Mouse (Mus musculus): Measurements from ENCODE around the gene Cldn13. TPM values are rescaled to one million over a fixed set of nuclear protein-coding genes. Genes with fewer than 3 reads are reported as not detected.
"Not testable (repeated sequence)": the region's sequence is repeated elsewhere in the genome, so short reads cannot be mapped to it uniquely, and the experiment has no call there.

Cldn13 gene
- total RNA-seq, 2 experiments from 2014 or later: not detected

DNA sequence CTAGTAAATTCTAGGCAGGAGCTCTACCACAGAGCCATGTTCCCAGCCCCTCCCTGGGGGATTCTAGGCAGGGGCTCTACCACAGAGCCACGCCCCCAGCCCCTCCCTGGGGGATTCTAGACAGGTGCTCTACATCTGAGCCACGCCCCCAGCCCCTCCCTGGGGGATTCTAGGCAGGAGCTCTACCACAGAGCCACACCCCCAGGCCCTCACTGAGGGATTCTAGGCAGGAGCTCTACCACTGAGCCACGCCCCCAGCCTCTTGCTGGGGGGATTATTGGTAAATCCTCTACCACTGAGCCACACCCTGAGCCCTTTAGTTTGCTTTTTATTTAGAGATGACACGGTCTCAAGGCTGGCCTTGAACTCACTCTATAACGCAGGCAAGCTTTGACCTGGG is 18.4 kb upstream of the Cldn13 start:
- not testable (repeated sequence) for DNase-seq

DNA sequence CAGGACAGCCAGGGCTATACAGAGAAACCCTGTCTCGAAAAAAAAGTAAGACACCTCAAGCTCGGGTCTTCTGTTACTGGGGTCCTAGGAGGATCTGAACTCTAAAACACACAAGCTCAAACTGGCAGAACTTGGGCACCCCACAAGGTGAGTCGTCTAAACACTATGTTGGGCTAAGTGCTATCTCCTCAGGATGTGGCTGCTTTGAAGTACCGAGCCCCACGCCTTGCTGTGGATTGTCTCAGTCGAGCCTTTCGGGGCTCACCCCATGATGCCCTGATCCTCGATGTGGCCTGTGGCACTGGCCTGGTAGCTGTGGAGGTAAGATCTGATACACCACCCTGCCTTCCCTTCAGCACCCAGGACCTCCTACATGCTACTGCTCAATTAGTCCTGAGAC is 18.0 kb upstream of the Cldn13 start:
- DNase-seq: no peak

DNA sequence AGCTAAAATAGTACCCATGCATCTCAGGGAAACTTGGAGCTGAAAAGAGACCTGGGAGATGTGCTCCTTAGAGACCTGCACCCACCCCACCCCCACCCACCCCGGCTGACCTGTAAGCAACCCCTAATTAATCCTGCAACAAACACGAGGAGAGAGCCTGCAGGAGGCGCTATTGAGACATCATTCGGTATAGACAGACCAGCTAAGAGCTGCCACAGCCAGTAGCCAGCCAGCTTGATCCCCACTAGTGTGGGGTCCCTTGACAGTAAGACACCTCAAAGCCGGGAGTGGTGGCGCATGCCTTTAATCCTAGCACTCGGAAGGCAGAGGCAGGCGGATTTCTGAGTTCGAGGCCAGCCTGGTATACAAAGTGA is 17.6 kb upstream of the Cldn13 start:
- peak; percentile 62 to 76 for DNase-seq

DNA sequence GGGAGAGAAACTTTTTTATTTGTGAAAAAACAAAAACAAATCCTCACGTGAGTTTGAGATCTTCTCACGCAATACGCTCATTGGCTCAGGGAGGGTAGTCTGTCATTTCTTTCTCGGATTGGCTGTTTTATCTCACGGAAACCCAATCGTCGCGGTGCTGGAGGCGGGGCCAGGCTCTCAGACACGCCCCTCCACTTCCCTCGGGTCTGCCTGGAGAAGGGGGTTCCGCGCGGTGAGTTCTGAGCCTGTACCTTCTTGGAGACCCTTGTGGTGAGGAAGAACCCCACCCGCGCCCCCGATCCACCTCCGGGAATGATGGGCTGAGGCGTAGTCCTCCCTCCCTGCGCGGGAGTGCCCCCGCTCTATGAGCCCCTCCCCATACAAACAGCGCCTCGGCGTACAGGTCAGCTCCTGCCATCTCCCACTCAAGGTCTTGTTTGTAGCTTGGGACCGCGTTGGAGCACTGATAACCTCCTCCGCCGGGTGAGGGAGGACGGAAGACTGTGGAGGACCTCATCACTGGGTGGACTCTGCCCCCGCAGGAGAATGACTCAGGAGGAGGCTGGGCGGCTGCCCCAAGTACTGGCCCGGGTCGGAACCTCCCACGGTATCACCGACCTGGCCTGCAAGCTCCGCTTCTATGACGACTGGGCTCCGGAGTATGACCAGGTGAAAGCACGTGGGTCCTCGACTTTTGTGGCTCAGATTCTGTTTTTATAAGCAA is 17.0 kb upstream of the Cldn13 start, which contains the start of gene Mettl27:
TSS of gene Mettl27 (plus strand) at position 190 of the 724 bp plus-strand sequence.
- peak; percentile 92 for DNase-seq

DNA sequence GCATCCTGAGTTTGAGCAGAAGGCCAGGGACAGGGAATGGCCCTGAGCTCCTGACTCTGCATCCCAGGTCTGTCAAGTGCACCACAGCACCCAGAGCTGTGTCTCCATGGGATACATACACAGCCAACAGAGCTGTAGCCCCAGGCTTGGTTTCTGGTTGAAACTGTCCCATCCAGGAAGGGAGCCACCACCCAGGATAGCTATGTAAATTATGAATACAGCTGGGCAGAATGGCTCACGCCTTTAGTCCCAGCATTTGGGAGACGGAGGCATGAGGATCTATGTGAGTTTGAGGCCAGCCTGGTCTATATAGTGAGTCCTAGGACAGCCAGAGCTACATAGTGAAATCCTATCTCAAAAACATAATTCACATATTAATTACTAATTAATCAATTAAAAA is 14.7 kb upstream of the Cldn13 start:
- no peak for DNase-seq

DNA sequence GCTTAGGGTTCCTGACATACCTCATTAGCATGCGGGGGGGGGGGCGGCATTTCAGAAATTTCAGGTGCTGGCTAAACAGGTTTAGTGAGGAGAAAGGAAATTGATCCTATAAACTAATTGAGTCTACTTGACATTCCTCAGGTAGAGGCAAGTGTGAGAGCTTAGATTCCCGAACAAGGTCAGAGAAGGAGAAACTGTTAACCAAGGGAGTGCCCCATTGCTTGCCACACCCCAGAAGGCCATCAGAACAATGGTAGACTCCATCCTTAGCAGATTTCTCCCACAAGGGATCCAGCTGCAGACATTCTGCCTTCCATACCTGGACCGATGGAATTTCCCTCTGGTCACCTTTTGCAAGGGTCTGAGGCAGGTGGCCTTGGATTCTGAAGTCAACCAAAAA is 11.4 kb upstream of the Cldn13 start:
- no peak for DNase-seq

DNA sequence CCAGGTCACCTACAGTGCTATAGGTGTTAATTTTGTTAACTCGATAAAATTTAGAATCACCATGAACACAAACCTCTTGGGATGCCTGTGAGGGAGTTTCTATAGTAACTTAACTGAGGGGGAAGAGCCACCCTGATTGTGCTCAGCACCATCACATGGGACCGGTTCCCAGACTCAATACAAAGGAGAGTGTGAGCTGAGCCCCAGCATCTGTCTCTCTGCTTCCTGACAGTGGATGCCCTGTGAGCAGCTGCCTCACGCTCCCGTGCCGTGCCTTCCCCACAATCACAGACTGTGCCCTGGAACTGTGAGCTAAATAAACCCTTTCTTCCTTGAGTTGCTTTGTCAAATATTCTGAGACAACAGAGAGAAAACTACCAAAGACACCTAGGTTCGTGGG is 7.8 kb upstream of the Cldn13 start:
- no peak for DNase-seq

DNA sequence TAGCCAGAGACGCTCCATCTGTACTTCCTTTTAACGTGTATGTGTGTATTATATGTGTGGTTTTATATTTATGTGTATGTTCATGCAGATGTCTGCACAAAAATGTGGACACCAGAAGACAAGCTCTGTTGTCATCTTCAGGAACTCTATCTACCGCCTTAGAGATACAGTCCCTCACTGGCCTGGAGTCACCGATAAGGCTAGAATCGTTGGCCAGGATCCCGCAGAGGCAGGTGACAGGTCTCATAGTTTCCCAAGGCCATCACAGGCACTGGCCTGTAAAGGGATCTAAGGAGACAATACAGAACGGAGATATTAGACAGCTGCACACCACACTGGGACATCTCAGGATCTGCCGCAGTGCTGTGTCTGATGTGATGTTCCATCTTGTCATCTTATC is 5.8 kb upstream of the Cldn13 start:
- no peak for DNase-seq

DNA sequence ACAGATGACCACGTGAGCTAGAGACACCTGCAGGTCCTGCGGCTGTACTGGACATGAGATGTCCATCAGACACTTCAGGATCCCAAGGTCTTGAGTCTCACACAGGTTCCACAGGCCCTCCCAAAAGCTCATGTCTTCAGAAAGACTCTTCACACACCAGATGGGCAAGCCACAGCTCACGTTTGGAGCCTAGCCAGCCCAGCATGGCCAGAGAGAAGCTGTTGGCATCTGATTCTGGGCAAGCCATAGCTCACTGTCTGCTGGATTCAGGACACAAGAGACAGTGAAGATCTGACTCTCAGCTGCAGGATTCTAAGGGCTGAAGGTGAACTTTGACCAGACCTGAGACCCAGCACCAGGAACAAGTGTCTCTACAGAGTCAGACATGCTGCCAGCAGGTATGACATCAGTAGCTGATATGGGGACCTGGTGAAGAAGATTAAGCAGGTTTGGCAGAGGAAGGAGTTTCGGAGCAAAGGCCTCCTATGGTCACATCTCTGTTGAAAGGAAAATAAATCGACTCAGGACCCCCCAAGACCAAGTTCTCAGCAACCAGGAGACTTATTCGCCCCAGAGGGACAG is 4.9 kb upstream of the Cldn13 start:
- no peak for DNase-seq

DNA sequence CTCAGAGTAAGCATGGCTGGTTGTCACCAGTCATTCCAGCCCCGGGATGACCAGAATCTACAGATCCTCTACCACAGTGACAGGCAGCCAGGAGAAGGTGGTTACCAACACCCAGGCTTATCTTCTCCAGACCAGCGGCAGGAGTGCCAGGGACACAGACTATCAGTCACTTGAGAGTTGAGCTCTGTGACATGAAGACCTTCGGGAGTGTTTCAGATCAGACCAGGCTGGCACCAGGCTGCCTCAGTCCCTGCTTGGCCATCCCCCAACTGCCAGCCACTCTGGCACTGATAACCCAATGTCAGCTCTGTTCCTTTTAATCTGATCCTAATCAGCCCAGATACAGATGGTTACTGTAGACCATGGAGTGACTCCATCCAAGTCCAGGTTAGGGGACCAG is 3.8 kb upstream of the Cldn13 start:
- DNase-seq: peak in 1 of 2 experiments; percentile 40

DNA sequence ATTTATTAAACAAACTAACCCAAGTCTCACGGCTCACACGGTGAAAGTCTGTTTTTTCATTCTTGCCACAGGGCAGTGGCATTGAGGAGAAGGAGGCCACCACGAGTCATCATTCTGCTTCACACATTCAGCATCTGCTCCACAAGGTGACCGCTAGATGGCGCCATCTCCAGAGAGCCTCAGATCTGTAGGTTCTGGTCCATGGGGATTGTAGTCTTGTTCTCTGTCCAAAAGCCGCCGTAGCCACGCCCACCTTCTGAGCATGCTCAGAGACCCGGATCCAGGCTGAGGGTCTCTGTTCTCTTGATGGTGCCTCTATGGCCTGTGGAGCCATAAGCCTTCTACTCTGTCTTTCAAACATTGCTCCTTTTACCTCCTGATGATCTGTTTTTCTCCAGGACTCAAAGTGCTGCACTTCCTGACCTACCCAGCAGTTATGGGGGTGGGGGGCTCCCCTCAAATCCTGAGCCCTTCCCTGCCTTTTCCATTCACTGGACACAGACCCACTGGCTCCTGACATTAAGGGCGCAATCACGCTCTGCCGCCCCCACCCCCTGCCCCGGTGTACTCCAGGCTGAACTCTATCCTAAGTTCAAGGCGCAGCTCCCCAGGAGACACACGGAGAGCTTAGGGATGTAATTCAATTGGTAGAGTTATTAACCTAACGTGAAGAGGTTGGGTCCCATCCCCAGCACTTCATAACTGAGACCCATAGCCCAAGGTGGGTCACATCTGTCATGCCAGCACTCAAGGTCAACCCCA is 2.9 kb upstream of the Cldn13 start:
- DNase-seq: peak; percentile 46 to 54

DNA sequence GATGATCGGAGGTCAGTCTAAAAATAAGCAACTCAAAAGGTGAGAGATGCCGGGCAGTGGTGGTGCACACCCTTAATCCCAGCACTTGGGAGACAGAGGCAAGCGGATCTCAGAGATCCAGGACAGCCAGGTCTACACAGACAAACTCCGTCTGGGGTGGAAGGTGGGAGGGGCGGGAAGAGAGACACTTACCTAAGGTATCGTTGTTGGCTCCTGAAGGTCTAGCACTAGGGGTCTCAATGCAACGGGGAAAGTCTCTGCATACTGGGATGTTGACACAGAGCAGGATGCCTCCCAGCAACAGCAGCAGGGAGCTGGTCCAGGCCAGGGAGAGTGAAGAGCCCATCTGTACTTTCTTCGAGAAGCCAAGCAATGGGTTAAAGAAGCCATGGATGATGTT is 816 bp downstream of the Cldn13 start:
- DNase-seq: no peak

DNA sequence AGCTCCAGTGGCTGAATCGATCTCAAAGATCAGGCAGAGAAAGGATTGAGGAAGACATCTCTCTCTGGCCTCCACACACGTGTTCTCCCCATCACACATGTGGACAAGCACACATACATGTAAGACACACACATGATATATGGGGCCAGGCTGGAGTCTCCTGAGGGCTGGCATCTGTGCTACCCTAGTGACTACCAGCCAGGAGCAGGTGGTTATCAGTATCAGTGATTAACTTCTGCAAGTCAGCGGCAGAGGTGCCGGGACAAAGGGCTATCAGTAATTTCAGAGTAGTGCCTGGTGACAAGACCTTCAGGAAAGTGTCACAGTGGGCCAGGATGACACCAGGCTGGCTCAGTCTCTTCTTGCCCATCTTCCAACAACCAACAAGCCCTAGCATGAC is 1.6 kb downstream of the Cldn13 start:
- DNase-seq: no peak

DNA sequence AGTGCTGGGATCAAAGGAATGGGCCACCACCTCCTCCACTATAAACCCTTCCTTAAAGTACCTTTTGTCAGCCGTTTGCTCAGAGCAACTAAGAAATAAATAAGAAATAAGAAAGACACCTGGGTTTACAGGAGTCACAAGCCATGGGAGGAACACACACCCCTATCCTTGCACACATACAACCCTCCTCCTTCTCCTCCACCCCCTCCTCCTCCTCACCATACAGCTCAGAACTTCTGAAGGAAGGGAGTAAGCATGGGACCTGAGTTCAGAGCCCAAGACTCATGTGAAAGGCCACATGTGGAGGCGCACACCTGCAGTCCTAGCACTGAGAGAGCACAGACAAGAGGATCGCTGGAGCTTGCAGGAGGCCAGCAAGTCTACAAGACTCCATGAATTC is 2.0 kb downstream of the Cldn13 start:
- no peak for DNase-seq

DNA sequence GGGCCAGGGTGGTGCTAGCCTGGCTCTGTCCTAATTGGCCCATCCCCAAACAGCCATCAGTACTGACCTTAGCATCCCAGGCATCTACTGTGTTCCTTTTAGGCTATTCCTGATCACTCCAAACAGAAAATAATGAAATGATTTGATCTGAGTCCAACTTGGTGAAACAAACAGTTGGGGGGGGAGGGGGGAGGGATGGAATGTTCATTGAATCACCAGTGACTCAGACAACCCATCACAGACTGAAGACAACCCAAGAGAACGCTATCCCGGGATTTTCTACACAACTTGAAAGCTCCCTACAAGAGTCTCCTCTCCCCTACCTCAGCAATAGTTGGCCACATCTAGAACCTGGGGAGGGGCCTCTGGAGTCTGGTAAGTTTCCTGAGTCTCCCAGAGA is 3.4 kb downstream of the Cldn13 start:
- DNase-seq: no peak

DNA sequence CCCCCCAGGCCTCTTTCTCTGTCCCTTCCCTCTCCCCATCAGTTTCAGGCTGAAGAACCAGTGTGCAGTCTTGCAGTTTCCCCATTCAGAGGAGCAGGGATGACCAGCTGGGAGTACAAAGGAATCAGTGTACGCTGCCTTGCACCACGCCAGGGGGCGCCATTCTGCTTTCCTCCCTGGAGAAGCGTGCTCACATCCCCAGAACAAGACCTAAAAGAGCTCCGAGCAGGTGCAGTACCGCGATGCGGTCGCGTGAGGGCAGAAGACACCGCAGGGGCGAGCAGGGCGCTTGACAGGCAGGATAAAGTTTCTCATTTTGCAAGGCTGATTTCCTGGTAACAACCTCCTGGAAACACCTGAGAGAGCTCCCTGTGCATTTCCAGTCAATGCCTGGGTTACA is 8.2 kb downstream of the Cldn13 start:
- DNase-seq: peak; percentile 88 to 96

DNA sequence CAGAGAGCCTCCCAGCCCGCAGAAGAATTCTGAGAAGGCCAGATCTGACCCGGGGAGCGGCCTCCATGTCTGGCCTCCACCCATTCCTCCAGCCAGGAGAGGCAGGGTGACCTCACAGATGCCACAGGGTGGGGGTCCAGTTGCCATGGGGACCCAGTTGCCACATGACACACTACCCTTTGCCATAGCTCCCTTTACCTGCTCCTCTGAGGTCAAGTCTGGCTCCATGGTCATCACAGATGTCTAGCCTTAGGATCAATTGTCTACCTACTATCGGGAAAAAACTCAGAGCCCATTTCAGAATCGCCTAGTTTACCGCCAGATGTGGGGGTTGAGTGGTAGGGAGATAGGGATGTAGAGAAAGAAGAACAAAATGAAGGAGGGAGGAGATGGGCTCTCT is 8.7 kb downstream of the Cldn13 start, which contains the start of gene Tmem270:
TSS of gene Tmem270 (minus strand) at position 101 of the 400 bp plus-strand sequence.
- DNase-seq: no peak

DNA sequence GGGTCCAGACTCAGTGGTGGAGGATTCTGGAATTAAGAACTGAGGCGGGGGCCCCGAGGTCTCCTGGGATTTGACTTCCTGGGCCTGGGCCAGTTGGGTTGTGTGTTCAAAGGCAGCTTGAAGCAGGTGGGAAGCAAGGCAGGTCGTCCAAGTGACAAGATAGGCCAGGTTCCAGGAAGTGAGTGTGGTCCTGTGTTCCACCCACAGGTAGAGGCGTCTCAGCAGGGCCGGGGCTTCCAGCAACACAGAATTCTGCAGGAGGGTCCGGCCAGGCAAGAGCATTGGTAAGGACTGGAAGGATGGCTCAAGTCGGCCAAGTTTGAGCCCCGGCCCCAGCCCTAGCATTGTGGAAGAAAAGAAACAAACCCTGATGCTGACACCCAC is 13.7 kb downstream of the Cldn13 start:
- no peak for DNase-seq

DNA sequence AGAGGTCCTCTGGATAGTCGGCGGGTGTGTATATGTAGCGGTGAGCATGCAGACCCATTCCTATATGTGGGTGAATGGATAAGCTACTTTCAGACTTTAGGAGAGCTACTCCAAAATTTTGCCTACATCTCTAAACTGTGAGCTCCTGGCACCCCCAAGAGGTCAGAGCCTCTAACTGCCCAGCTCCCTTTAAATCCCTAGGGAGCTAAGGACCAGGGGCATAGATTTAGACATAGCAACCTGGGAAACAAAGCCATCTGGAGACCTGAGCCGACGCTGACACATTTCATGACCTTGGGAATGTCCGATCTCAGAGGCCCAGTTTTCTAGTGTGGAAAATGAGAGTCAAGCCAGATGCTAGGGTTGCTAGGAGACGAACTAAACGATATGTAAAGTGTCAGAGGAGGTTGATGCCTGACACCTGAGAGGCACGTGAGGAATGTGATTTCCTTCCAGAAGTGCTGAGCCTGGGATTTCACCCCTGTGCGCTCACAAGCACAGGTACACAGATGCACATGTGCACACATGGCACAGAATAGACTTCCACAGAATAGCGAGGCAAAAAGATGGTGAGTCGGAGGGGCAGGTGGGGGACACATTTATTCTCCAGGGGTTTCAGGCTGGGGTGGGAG is 14.2 kb downstream of the Cldn13 start:
- DNase-seq: peak; percentile 74 to 81

DNA sequence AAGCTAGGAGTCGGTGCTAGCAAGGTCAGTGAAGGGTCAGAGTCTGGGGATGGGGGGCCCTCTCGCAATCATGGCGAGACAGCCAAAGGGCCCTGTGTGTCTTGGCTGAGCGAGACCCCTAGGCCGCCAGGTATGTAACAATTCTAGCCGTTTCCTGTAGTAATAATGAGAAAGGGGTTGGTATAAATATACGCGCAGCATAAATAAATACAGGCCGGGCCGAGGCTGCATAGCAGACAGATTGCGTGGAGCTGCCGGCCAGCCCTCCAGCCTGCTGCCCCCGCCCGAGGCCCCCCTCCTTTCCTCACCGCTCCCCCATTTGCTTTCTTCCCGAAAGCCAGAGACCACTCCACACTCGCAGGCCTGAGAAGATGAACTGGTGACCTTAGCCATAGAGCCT is 17.7 kb downstream of the Cldn13 start:
- DNase-seq: no peak

DNA sequence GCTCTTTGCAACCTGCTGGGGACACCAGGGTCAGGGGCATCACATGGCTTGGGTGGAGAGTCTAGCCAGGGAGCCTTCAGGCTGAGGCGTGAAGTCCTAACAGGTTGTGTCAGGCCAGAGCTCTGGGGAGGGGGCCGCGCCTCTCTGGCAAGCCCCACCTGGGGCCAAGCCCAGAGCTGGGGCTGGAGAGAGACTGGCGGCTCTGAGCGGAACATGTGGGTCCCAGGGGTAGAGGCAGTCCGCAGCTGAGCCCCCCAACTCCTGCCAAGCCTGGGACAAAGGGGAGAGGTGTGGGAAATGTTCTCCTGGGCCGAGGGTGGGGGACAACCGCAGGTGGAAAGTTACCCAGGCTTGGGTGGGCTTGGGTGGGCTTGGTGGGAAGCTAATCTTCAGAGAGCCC is 18.4 kb downstream of the Cldn13 start:
- no peak for DNase-seq

DNA sequence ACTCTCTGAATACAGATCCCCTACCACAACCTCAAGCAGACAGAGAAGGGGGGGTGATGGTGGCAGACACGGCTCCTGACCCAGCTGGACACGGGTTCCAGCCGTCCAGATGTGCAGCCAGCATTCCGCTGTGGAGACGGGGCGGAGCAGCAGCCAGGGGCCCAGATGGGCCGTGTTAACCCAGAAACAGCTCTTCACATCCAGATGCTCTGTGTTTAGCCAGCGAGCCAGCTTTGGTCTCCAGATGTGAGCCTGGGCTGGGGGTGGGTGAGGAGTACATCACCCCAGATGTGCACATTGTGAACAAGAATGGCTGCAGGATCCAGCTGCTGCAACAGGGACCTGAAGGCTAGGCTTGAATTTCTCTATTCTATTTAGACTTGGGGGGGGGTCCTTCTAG is 20.0 kb downstream of the Cldn13 start:
- peak; percentile 71 to 85 for DNase-seq

DNA sequence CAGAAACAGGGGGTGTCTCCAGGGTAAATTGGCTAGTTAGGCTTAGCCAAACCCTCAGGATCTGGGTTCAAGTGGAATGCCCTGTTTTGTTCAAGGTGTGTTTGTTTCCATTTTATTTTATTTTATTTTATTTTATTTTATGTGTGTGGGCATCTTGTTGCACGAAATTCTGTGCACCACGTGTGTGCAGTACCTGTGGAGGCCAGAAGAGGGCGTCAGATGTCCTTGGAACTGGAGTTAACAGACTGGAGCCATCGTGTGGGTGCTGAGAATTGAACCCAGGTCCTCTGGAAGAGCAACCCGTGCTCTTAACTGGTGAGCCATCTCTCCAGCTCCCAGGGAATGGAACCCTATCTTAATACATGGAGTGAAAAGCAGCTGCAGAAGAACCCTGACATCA is 22.6 kb downstream of the Cldn13 start:
- no peak for DNase-seq
